Mouse (Mus musculus): ENCODE results near the gene Rab40b. TPM values are rescaled to one million over a fixed set of nuclear protein-coding genes. Genes with fewer than 3 reads are reported as not detected.
"Not testable (repeated sequence)": the region's sequence is repeated elsewhere in the genome, so short reads cannot be mapped to it uniquely, and the experiment has no call there.

The Rab40b gene
- polyA plus RNA-seq, 1 experiment, result not detected

- WGBS, result under 1% methylated on average over 69 of the region's 69 CpGs
- TF ChIP-seq POLR2A (IDR thresholded peaks at IDR 0.05; ENCODE audit: borderline replicate concordance, control insufficient read depth, low read depth, low read length) (peak; percentile 93), CTCF (IDR thresholded peaks at IDR 0.05; ENCODE audit: control insufficient read depth, insufficient read depth, low read length) (no peak)
These were observed 33.9 kb downstream of the Rab40b start, which contains the start of gene Wdr45b for GRCm38 (mm10) chr11:121354091-121354707. Gene Wdr45b (minus strand): TSS chr11:121354445.

GRCm38 (mm10) chr11:121353326-121354090, 34.5 kb downstream of the Rab40b start:
- no peak for TF ChIP-seq CTCF (IDR thresholded peaks at IDR 0.05; ENCODE audit: control insufficient read depth, insufficient read depth, low read length)
- TF ChIP-seq POLR2A (IDR thresholded peaks at IDR 0.05; ENCODE audit: borderline replicate concordance, control insufficient read depth, low read depth, low read length), result no peak
- Histone ChIP-seq H3K27ac (ENCODE audit: control insufficient read depth, insufficient read depth, low read depth, low read length, poor library complexity) (peak overlapping the region; percentile 98), H3K4me3 (replicated peaks; ENCODE audit: control insufficient read depth, low read depth, low read length) (peak overlapping the region; percentile 93), H3K4me1 (ENCODE audit: control insufficient read depth, insufficient read depth, low read length) (no peaks in the 10 kb centered on the region; the same call in 1 of the 2 replicates)
- WGBS, result 1% methylated on average over 41 of the region's 41 CpGs

More at GRCm38 (mm10) chr11:121354091-121354707, 33.9 kb downstream of the Rab40b start, which contains the start of gene Wdr45b:
- Histone ChIP-seq H3K27ac (ENCODE audit: control insufficient read depth, insufficient read depth, low read depth, low read length, poor library complexity) (peak within 1 kb of the TSS; percentile 98), H3K4me1 (ENCODE audit: control insufficient read depth, insufficient read depth, low read length) (no peaks in the 10 kb centered on the region; the same call in 1 of the 2 replicates), H3K4me3 (replicated peaks; ENCODE audit: control insufficient read depth, low read depth, low read length) (peak within 1 kb of the TSS; percentile 93)

GRCm38 (mm10) chr11:121348727-121349126, 39.3 kb downstream of the Rab40b start:
- not testable (repeated sequence) for H3K4me1 ChIP-seq (ENCODE audit: control insufficient read depth, insufficient read depth, low read length); H3K27ac ChIP-seq (ENCODE audit: control insufficient read depth, insufficient read depth, low read depth, low read length, poor library complexity); H3K4me3 ChIP-seq (replicated peaks; ENCODE audit: control insufficient read depth, low read depth, low read length)
- 87% methylated on average over 3 of the region's 3 CpGs for WGBS

GRCm38 (mm10) chr11:121348166-121348565, 39.9 kb downstream of the Rab40b start:
- 77% methylated on average over 2 of the region's 2 CpGs for whole genome bisulfite sequencing
- Histone ChIP-seq H3K4me1 (ENCODE audit: control insufficient read depth, insufficient read depth, low read length) (no peaks in the 10 kb centered on the region; the same call in 1 of the 2 replicates), H3K27ac (ENCODE audit: control insufficient read depth, insufficient read depth, low read depth, low read length, poor library complexity) (no peak overlapping the region), H3K4me3 (replicated peaks; ENCODE audit: control insufficient read depth, low read depth, low read length) (no peak overlapping the region)
- no peak for TF ChIP-seq POLR2A (IDR thresholded peaks at IDR 0.05; ENCODE audit: borderline replicate concordance, control insufficient read depth, low read depth, low read length)
- TF ChIP-seq CTCF (IDR thresholded peaks at IDR 0.05; ENCODE audit: control insufficient read depth, insufficient read depth, low read length), result no peak

GRCm38 (mm10) chr11:121347036-121347435, 41.0 kb downstream of the Rab40b start:
- Histone ChIP-seq H3K4me1 (ENCODE audit: control insufficient read depth, insufficient read depth, low read length) (no peaks in the 10 kb centered on the region; the same call in 1 of the 2 replicates), H3K4me3 (replicated peaks; ENCODE audit: control insufficient read depth, low read depth, low read length) (no peak overlapping the region), H3K27ac (ENCODE audit: control insufficient read depth, insufficient read depth, low read depth, low read length, poor library complexity) (no peak overlapping the region)
- TF ChIP-seq CTCF (IDR thresholded peaks at IDR 0.05; ENCODE audit: control insufficient read depth, insufficient read depth, low read length), result no peak
- no peak for TF ChIP-seq POLR2A (IDR thresholded peaks at IDR 0.05; ENCODE audit: borderline replicate concordance, control insufficient read depth, low read depth, low read length)
- 76% methylated on average over 2 of the region's 2 CpGs for WGBS

GRCm38 (mm10) chr11:121342423-121342822, 45.6 kb downstream of the Rab40b start:
- not testable (repeated sequence) for H3K4me3 ChIP-seq (replicated peaks; ENCODE audit: control insufficient read depth, low read depth, low read length); H3K27ac ChIP-seq (ENCODE audit: control insufficient read depth, insufficient read depth, low read depth, low read length, poor library complexity); H3K4me1 ChIP-seq (ENCODE audit: control insufficient read depth, insufficient read depth, low read length)
- whole genome bisulfite sequencing, result 36% methylated on average over 1 of the region's 1 CpGs

GRCm38 (mm10) chr11:121340287-121340686, 47.8 kb downstream of the Rab40b start:
- peaks cover 2% of the 10 kb centered on the region; the same call in 1 of the 2 replicates for H3K4me1 ChIP-seq (ENCODE audit: control insufficient read depth, insufficient read depth, low read length)
- TF ChIP-seq POLR2A (IDR thresholded peaks at IDR 0.05; ENCODE audit: borderline replicate concordance, control insufficient read depth, low read depth, low read length), result no peak
- TF ChIP-seq CTCF (IDR thresholded peaks at IDR 0.05; ENCODE audit: control insufficient read depth, insufficient read depth, low read length), result no peak
- H3K4me3 ChIP-seq (replicated peaks; ENCODE audit: control insufficient read depth, low read depth, low read length), result no peak overlapping the region
- 23% methylated on average over 1 of the region's 1 CpGs for WGBS
- no peak overlapping the region; the same call in 1 of the 2 replicates for H3K27ac ChIP-seq (ENCODE audit: control insufficient read depth, insufficient read depth, low read depth, low read length, poor library complexity)

GRCm38 (mm10) chr11:121339647-121340046, 48.4 kb downstream of the Rab40b start:
- Histone ChIP-seq H3K27ac (ENCODE audit: control insufficient read depth, insufficient read depth, low read depth, low read length, poor library complexity) (no peak overlapping the region), H3K4me1 (ENCODE audit: control insufficient read depth, insufficient read depth, low read length) (peaks cover 2% of the 10 kb centered on the region; the same call in 1 of the 2 replicates), H3K4me3 (replicated peaks; ENCODE audit: control insufficient read depth, low read depth, low read length) (no peak overlapping the region)
- 23% methylated on average over 1 of the region's 1 CpGs for WGBS
- TF ChIP-seq POLR2A (IDR thresholded peaks at IDR 0.05; ENCODE audit: borderline replicate concordance, control insufficient read depth, low read depth, low read length) (no peak), CTCF (IDR thresholded peaks at IDR 0.05; ENCODE audit: control insufficient read depth, insufficient read depth, low read length) (no peak)

Measured in bone marrow, adult 2 months (tissue).